20 mouse cellular contexts compared by ENCODE assay signal in genomic region chr1:157514298-157514697, GRCm38 (mm10). TPM values are rescaled to one million over a fixed set of nuclear protein-coding genes. Genes with fewer than 3 reads are reported as not detected.
"Had no signal": no experiment of that assay in that cellular context is flagged by ENCODE, and none has a peak within 500 bp of the region (broad histone marks: within the 10 kb centered on the region; RNA-seq: fewer than 3 reads in every experiment).

No protein-coding gene starts in this region.

- H3K4me2 ChIP-seq: liver, embryonic 12.5 days; lung, embryonic 14.5 days; midbrain, embryonic 11.5 days; neural tube, embryonic 12.5 days; neural tube, embryonic 15.5 days had no signal

- H3K9ac ChIP-seq: liver, embryonic 12.5 days; lung, embryonic 14.5 days; neural tube, embryonic 12.5 days; neural tube, embryonic 15.5 days had no signal

- H3K9me3 ChIP-seq: liver, embryonic 12.5 days; neural tube, embryonic 12.5 days; neural tube, embryonic 15.5 days had no signal

- ATAC-seq: intestine, postnatal 0 days; liver, embryonic 12.5 days; lung, postnatal 0 days had no signal

- H3K27me3 ChIP-seq: liver, embryonic 12.5 days; megakaryocyte, embryonic 14.5 days had no signal

- H3K36me3 ChIP-seq: liver, embryonic 12.5 days; neural tube, embryonic 12.5 days; neural tube, embryonic 15.5 days had no signal

- DNase-seq: kidney, adult 2 months; kidney, postnatal 36 days; layer of hippocampus, postnatal 36 days; lung, embryonic 14.5 days; midbrain, embryonic 14.5 days; right cerebral cortex, adult 18-20 months; right cerebral cortex, postnatal 14 days; right cerebral cortex, postnatal 4 days; thymus, postnatal 25 days had no signal

- H3K27ac ChIP-seq: kidney, postnatal 0 days; left cerebral cortex, adult 2 months; liver, embryonic 12.5 days; macrophage; neural tube, embryonic 12.5 days; neural tube, embryonic 15.5 days; stomach, postnatal 0 days had no signal

- H3K4me3 ChIP-seq: left cerebral cortex, adult 2 months; liver, embryonic 12.5 days; megakaryocyte, embryonic 14.5 days; neural tube, embryonic 12.5 days; neural tube, embryonic 15.5 days had no signal

RNA-seq across cellular contexts. Expression of gene Sec16b, which starts 7.8 kb away (rescaled TPM):
- polyA plus RNA-seq: macrophage had no signal
